Mouse (Mus musculus) limb, embryonic 14.5 days (tissue): ENCODE data around the gene Mmd2. TPM values are rescaled to one million over a fixed set of nuclear protein-coding genes. Genes with fewer than 3 reads are reported as not detected.

Experiments used
- ATAC-seq: fragments of 200-750 bp; cut with Nextera tagmentation; 2 replicates; pipeline ENCODE4 v1.8.0; 2017; ENCODE audit warnings: low read depth, moderate number of reproducible peaks, moderate TSS enrichment; ENCODE audit not compliant: low FRiP score
- DNase-seq: peaks from one replicate; pipeline ENCODE4 v3.0.0-alpha.2; 2015; ENCODE audit warnings: low spot score
- H3K27ac ChIP-seq: fragments of 300-500 bp; sonication (generic); replicated peaks from 2 replicates; pipeline ENCODE4 v1.5.1; 2014; ENCODE audit warnings: low read depth, mild to moderate bottlenecking, low read length, moderate library complexity, mixed read lengths
- H3K27me3 ChIP-seq: fragments of 300-500 bp; sonication (generic); 2 replicates; pipeline ENCODE4 v1.6.1; 2014; ENCODE audit warnings: low read length, mixed read lengths; ENCODE audit not compliant: control insufficient read depth, insufficient read depth
- H3K36me3 ChIP-seq: fragments of 300-500 bp; sonication (generic); 2 replicates; pipeline ENCODE4 v1.6.1; 2014; ENCODE audit warnings: mild to moderate bottlenecking, low read length, moderate library complexity, mixed read lengths; ENCODE audit not compliant: control insufficient read depth, insufficient read depth
- H3K4me1 ChIP-seq: fragments of 300-500 bp; sonication (generic); 2 replicates; pipeline ENCODE4 v1.6.1; 2014; ENCODE audit warnings: antibody characterized with exemption, low read length, mixed read lengths; ENCODE audit not compliant: control insufficient read depth, insufficient read depth
- H3K4me2 ChIP-seq: fragments of 300-500 bp; sonication (generic); replicated peaks from 2 replicates; pipeline ENCODE4 v1.6.1; 2014; ENCODE audit warnings: low read depth, mild to moderate bottlenecking, low read length, moderate library complexity; ENCODE audit not compliant: severe bottlenecking
- H3K4me3 ChIP-seq: fragments of 300-500 bp; sonication (generic); replicated peaks from 2 replicates; pipeline ENCODE4 v1.5.1; 2014; ENCODE audit warnings: low read length
- H3K9ac ChIP-seq: fragments of 300-500 bp; sonication (generic); 2 replicates; pipeline ENCODE4 v1.6.1; 2014; ENCODE audit warnings: mild to moderate bottlenecking, low read depth, low read length, moderate library complexity; ENCODE audit not compliant: severe bottlenecking
- H3K9me3 ChIP-seq: fragments of 300-500 bp; sonication (generic); 2 replicates; pipeline ENCODE4 v1.6.1; 2016; ENCODE audit warnings: low read length; ENCODE audit not compliant: control insufficient read depth
- POLR2A ChIP-seq: fragments of 200-500 bp; IDR thresholded peaks from 2 replicates; pipeline ENCODE4 v1.8.0; 2012; ENCODE audit warnings: inconsistent platforms, mild to moderate bottlenecking, moderate library complexity, borderline replicate concordance; ENCODE audit not compliant: insufficient read depth, insufficient read length; ENCODE audit errors: extremely low read depth
- WGBS: fragments of 180-500 bp; shearing (Covaris S2); extraction: QIAGEN DNeasy Blood & Tissue Kit; methylation state at CpG from one replicate; pipeline ENCODE4 v1.1.7; 2014; 5-methylcytosine and 5-hydroxymethylcytosine counted together
- polyA plus RNA-seq, 2 experiments: library from polyadenylated mRNA; depleted of rRNA in 1 of 2; stranded (reverse) in 1 of 2; unstranded in 1 of 2; fragments of >200 nt; fragmentation: Nextera tagmentation in 1 of 2; extraction: Ambion mirVana in 1 of 2; gene quantifications; 2 replicates each; pipeline versions ENCODE4 v1.2.1 to v1.2.3; 2012 to 2014

Mmd2 gene
- polyA plus RNA-seq, 2 experiments = 1.2 to 2.0 TPM

- no peaks in the 10 kb centered on the region for H3K36me3 ChIP-seq
- no peak overlapping the region for H3K27ac ChIP-seq
- WGBS = 79% methylated on average over 5 of the region's 5 CpGs
- no peak overlapping the region for H3K9ac ChIP-seq
- ATAC-seq = no peak
- H3K4me1 ChIP-seq = no peaks in the 10 kb centered on the region
- no peak overlapping the region for H3K4me3 ChIP-seq
- DNase-seq = no peak
- no peaks in the 10 kb centered on the region for H3K9me3 ChIP-seq
- H3K27me3 ChIP-seq = no peaks in the 10 kb centered on the region
- no peak for TF ChIP-seq POLR2A
- no peak overlapping the region for H3K4me2 ChIP-seq
These were observed 52.7 kb downstream of the Mmd2 start for GRCm38 (mm10) chr5:142555866-142556265.

GRCm38 (mm10) chr5:142550706-142551652 lies 57.6 kb downstream of the Mmd2 start, which contains the start of gene Radil:
TSS of gene Radil (minus strand) at chr5:142551098.
- peak; percentile 95 for DNase-seq
- Histone ChIP-seq H3K27me3 (no peaks in the 10 kb centered on the region), H3K9ac (peak within 1 kb of the TSS; percentile 34), H3K36me3 (no peaks in the 10 kb centered on the region), H3K27ac (peak within 1 kb of the TSS; percentile 14; the same call in 1 of the 2 replicates), H3K4me3 (peak within 1 kb of the TSS; percentile 65), H3K9me3 (no peaks in the 10 kb centered on the region), H3K4me1 (peaks cover 4% of the 10 kb centered on the region; the same call in 1 of the 2 replicates), H3K4me2 (peak within 1 kb of the TSS; percentile 99)
- WGBS = 3% methylated on average over 60 of the region's 80 CpGs
- ATAC-seq = peak; percentile 92
- TF ChIP-seq POLR2A = no peak

- H3K4me3 ChIP-seq = peak overlapping the region; percentile 65
- H3K27me3 ChIP-seq = no peaks in the 10 kb centered on the region
- peak overlapping the region; percentile 34 for H3K9ac ChIP-seq
- no peak for TF ChIP-seq POLR2A
- ATAC-seq (peak; percentile 32), DNase-seq (peak; percentile 67)
- H3K27ac ChIP-seq = peak overlapping the region; percentile 14; the same call in 1 of the 2 replicates
- peaks cover 4% of the 10 kb centered on the region; the same call in 1 of the 2 replicates for H3K4me1 ChIP-seq
- 2% methylated on average over 31 of the region's 31 CpGs for WGBS
- no peaks in the 10 kb centered on the region for H3K36me3 ChIP-seq
- peak overlapping the region; percentile 99 for H3K4me2 ChIP-seq
- H3K9me3 ChIP-seq = no peaks in the 10 kb centered on the region
These were observed 58.5 kb downstream of the Mmd2 start for GRCm38 (mm10) chr5:142549961-142550705.

- no peaks in the 10 kb centered on the region for H3K36me3 ChIP-seq
- no peak for TF ChIP-seq POLR2A
- peak overlapping the region; percentile 99; the same call in 1 of the 2 replicates for H3K4me2 ChIP-seq
- no peaks in the 10 kb centered on the region for H3K27me3 ChIP-seq
- H3K9me3 ChIP-seq = no peaks in the 10 kb centered on the region
- DNase-seq (no peak), ATAC-seq (no peak)
- peak overlapping the region; percentile 65; the same call in 1 of the 2 replicates for H3K4me3 ChIP-seq
- H3K27ac ChIP-seq = peak overlapping the region; percentile 14; the same call in 1 of the 2 replicates
- WGBS = 41% methylated on average over 9 of the region's 9 CpGs
- no peak overlapping the region for H3K9ac ChIP-seq
- H3K4me1 ChIP-seq = peaks cover 9% of the 10 kb centered on the region
These were observed 59.2 kb downstream of the Mmd2 start for GRCm38 (mm10) chr5:142549441-142549840.

GRCm38 (mm10) chr5:142547066-142547465 lies 61.5 kb downstream of the Mmd2 start:
- no peak overlapping the region for H3K4me2 ChIP-seq
- H3K27ac ChIP-seq = no peak overlapping the region
- no peaks in the 10 kb centered on the region for H3K36me3 ChIP-seq
- 87% methylated on average over 3 of the region's 3 CpGs for WGBS
- DNase-seq = no peak
- no peaks in the 10 kb centered on the region for H3K9me3 ChIP-seq
- no peak overlapping the region for H3K4me3 ChIP-seq
- H3K9ac ChIP-seq = no peak overlapping the region
- no peak for TF ChIP-seq POLR2A
- no peaks in the 10 kb centered on the region for H3K27me3 ChIP-seq
- ATAC-seq = no peak
- H3K4me1 ChIP-seq = peaks cover 9% of the 10 kb centered on the region
